Mouse (Mus musculus) cortical plate, adult 2 months (tissue): Measurements from ENCODE around the gene Birc5. TPM values are rescaled to one million over a fixed set of nuclear protein-coding genes. Genes with fewer than 3 reads are reported as not detected.

Experiments used
- H3K27ac ChIP-seq: fragments of 200-500 bp; 2 replicates; pipeline ENCODE4 v1.5.1; 2012; ENCODE audit warnings: low read length, control low read depth, inconsistent platforms; ENCODE audit not compliant: insufficient read depth
- H3K4me1 ChIP-seq: fragments of 200-500 bp; 2 replicates; pipeline ENCODE4 v1.6.1; 2011; ENCODE audit warnings: low read length; ENCODE audit not compliant: control insufficient read depth, insufficient read depth
- H3K4me3 ChIP-seq: fragments of 200-500 bp; 2 replicates; pipeline ENCODE4 v1.5.1; 2011; ENCODE audit warnings: mild to moderate bottlenecking, low read length, control low read depth; ENCODE audit not compliant: insufficient read depth
- CTCF ChIP-seq: fragments of 200-500 bp; IDR thresholded peaks from 2 replicates; pipeline ENCODE4 v1.5.1; 2011; ENCODE audit warnings: mild to moderate bottlenecking, control low read depth, low read length; ENCODE audit not compliant: insufficient read depth; ENCODE audit errors: extremely low read depth
- POLR2A ChIP-seq: fragments of 200-500 bp; IDR thresholded peaks from 2 replicates; pipeline ENCODE4 v1.6.1; 2011; ENCODE audit warnings: mild to moderate bottlenecking, low read length, control low read depth; ENCODE audit not compliant: insufficient read depth; ENCODE audit errors: extremely low read depth
- polyA plus RNA-seq: library from polyadenylated mRNA; depleted of rRNA; stranded (reverse); fragments of >200 nt; gene quantifications from 2 replicates; pipeline ENCODE4 v1.2.3, GENCODE M21; 2012; rRNA removed

Gene Birc5
- 2.2 TPM in 2 replicates for polyA plus RNA-seq

DNA sequence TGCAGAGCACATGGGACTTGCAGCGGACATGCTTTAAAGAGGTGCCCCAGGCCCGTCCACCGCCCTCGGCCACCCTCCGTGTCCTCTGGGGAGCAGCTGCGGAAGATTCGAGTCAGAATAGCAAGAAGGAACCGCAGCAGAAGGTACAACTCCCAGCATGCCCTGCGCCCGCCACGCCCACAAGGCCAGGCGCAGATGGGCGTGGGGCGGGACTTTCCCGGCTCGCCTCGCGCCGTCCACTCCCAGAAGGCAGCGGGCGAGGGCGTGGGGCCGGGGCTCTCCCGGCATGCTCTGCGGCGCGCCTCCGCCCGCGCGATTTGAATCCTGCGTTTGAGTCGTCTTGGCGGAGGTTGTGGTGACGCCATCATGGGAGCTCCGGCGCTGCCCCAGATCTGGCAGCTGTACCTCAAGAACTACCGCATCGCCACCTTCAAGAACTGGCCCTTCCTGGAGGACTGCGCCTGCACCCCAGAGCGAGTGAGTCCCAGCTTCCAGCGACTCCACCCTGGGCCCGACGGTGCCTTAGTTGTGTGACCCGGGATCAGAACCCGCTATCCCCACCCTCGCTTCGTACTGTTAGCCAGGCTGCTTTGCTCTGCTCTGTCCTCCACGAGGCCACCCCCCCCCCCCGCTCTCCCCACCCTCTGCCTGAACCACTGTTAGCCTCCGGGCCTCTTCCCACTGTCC is at the start of gene Birc5:
Birc5 (plus strand) TSS at position 267 of the 687 bp plus-strand sequence.
- Histone ChIP-seq H3K4me3 (peak within 1 kb of the TSS; percentile 53), H3K4me1 (no peaks in the 10 kb centered on the region), H3K27ac (peak within 1 kb of the TSS; percentile 49)
- TF ChIP-seq POLR2A (peak; percentile 94), CTCF (no peak)

DNA sequence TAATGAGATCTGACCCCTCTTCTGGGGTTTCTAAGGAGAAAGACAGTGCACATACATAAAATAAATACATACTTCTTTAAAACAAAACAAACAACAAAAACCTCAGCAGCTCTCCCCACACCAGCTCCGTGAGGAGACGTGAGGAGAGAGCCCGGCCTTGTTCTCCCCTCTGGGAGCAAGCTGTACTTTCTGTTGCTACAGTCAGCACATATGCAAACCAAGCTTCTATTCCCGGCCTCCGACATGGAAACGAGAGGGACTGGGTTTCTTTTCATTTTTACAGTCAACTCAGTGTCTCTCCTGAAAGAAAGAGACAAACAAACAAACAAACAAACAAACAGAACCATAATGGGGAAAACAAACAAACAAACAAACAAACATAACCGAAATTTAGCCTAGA is 49.0 kb upstream of the Birc5 start:
- TF ChIP-seq CTCF (no peak), POLR2A (no peak)
- no peak overlapping the region for H3K4me3 ChIP-seq
- H3K27ac ChIP-seq = no peak overlapping the region
- no peaks in the 10 kb centered on the region for H3K4me1 ChIP-seq

DNA sequence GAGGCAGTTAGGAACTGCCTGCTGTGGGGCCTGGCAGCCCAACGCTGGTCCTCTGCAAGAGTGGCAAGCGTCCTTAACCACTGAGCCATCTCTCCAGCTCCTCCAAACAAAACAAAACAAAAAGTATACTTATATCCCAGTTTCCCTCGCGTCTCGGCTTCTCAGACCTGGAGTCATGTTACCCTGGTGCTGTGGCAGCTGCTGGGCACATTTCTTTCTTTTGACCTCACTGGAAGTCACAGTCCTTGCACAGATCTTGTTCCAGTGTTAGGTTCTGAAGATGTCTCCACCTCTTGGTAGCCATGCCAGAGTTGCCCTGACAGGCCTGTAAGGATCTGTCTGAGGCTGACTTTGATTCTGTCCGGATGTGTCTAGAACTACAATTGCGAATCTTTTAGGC is 47.4 kb upstream of the Birc5 start:
- no peak overlapping the region for H3K4me3 ChIP-seq
- H3K4me1 ChIP-seq = no peaks in the 10 kb centered on the region
- no peak overlapping the region for H3K27ac ChIP-seq
- TF ChIP-seq CTCF (no peak), POLR2A (no peak)

DNA sequence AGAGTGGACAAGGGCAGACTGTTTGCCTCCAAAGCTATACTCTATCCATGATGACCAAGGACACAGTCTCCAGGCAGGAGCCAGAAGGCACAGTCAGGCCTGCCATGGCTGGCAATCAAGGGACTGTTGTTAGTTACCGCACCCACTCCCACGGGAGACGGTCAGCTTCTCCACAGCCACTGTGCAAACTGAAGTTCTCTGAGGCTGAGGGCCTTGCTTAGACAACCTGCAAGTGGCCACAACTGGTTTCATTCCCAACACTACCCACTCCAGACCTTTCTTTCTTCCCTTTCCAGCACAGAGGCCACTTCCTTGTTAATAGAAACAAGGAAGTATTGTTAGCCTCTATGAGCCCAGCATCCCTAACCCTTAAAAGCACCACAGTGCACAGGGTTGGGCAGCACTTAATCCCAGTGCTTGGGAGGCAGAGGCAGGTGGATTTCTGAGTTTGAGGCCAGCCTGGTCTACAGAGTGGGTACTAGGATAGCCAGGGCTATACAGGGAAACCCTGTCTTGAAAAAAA is 45.8 kb upstream of the Birc5 start:
- no peak for TF ChIP-seq CTCF
- TF ChIP-seq POLR2A = no peak
- H3K4me3 ChIP-seq = no peak overlapping the region
- H3K4me1 ChIP-seq = no peaks in the 10 kb centered on the region
- no peak overlapping the region for H3K27ac ChIP-seq

DNA sequence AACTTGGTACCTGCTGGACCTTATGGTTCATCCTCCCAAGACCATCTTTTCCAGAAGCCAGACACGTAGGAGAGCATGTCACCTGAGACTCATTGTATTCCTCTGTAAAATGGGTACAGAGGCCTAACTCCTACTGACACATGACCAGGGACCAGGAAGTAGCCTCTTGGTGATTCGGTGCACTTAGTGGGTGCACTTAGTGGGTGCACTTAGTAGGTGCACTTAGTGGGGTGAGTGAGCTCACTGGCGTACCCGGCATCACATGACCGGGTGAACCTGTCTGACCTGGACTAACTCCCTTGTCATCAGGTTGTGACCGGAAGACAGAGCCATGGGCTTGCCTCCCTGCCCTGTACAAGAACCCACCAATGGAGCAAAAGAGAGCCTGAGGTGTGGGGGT is 42.3 kb upstream of the Birc5 start:
- TF ChIP-seq CTCF = no peak
- no peak for TF ChIP-seq POLR2A
- H3K4me1 ChIP-seq = no peaks in the 10 kb centered on the region
- H3K27ac ChIP-seq = no peak overlapping the region
- no peak overlapping the region for H3K4me3 ChIP-seq

DNA sequence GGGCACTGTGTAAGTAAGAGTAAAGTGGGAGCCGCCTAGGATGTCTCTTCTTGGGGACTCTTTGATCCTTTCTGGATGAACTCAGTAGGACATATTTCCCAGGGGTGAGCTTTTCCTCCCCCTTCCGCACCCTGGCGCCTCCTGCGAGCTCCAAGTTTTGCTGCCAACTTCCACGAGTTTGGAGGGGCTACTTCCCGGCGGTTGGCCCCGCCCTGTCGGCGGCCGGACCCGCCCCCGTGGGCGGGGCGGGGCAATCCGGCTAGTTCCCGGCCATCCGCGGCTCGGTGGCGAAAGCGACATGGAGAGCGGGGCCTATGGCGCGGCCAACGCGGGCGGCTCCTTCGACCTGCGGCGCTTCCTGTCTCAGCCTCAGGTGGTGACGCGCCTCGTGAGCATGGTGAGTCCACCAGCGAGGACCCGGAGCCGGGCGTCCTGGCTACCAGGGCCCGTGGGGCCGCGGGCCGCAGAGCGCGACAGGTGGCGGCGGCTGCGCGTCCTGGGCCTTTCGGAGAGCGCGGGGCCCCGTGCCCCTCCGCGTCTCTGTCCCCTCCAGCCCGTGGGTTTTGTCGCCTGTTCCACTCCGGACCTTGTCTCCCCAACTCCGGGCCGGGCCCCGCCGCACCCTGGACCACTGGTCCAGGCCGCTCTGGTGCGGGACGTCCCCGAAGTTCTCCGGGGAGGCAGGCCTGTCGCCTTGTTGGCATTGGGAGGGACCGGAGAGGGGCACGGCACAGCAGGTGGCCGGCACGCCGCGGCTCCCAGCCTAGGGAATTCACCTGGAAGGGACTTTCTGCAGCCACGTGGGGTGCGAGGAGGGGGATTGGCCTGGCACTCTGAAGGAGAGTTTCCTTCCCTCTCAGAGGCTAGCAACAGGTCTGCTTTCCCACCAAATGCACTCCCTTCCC is 39.4 kb upstream of the Birc5 start, which contains the start of the genes Gm20708 and Syngr2:
Gm20708 (plus strand) TSS at position 262 of the 905 bp plus-strand sequence.
Syngr2 (plus strand) TSS at position 262 of the 905 bp plus-strand sequence.
- Histone ChIP-seq H3K4me3 (peak within 1 kb of the TSS; percentile 55), H3K4me1 (no peaks in the 10 kb centered on the region), H3K27ac (peak within 1 kb of the TSS; percentile 9; the same call in 1 of the 2 replicates)
- TF ChIP-seq CTCF (no peak), POLR2A (no peak)

DNA sequence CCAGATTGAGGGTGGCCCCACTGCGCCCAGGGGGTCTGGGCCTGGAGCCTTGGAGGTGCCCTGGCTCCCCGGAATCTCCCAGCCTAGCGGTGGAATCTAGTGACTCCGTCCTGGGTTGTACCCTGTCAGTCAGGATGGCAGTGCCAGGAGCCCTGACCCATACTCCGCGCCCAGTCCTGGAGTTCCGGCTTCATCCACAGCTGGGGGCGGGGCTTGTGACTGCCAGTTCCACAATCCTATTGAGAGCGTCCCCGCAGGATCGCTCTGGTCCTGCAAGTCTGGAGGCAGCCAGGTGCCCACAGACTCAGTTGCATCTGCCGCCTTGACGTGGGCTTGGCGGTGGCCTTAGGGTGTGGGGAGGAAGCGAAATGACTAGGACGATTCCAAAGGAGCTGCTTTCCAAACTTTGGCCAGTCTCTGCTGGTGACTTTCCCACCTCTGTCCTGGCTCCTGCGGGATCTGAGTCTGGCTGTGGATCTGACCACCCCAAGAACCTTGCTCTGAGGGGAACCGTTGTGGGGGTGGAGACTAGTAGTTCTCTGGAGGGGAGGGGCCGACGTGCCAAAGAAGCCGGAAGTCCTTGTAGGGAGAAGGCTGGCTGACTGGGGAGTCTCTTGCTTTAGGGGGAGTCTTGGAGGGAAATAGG is 38.5 kb upstream of the Birc5 start:
- TF ChIP-seq POLR2A (no peak), CTCF (peak; percentile 42)
- no peaks in the 10 kb centered on the region for H3K4me1 ChIP-seq
- H3K4me3 ChIP-seq = peak overlapping the region; percentile 55
- H3K27ac ChIP-seq = peak overlapping the region; percentile 9; the same call in 1 of the 2 replicates

DNA sequence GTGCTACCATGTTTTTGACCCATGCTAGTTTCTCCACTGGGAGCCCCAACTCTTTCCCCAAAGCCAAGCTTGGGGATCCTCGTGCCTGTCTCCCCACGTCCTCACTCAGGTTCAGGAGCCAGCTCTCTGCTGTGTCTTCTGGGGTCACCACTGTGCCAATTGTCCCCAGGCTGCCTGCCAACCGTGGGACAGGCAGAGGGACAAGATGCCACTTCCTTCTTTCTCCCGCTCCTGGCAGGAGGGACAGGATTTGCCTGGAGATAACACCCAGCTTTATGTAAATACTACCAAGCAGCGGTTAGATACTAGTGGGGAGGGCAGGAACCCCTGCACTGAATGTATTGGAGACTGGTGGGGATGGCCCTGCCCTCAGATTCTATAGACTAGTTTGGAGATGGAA is 35.2 kb upstream of the Birc5 start:
- Histone ChIP-seq H3K27ac (no peak overlapping the region), H3K4me1 (peaks cover 2% of the 10 kb centered on the region; the same call in 1 of the 2 replicates), H3K4me3 (no peak overlapping the region)
- no peak for TF ChIP-seq POLR2A
- TF ChIP-seq CTCF = no peak
